Mouse (Mus musculus): ENCODE results near the gene Fcrl5. TPM values are rescaled to one million over a fixed set of nuclear protein-coding genes. Genes with fewer than 3 reads are reported as not detected.
A peak's percentile ranks its signal among the peaks of the same experiment; 100 is the strongest.

Fcrl5 gene
- polyA plus RNA-seq, 1 experiment = not detected

DNA sequence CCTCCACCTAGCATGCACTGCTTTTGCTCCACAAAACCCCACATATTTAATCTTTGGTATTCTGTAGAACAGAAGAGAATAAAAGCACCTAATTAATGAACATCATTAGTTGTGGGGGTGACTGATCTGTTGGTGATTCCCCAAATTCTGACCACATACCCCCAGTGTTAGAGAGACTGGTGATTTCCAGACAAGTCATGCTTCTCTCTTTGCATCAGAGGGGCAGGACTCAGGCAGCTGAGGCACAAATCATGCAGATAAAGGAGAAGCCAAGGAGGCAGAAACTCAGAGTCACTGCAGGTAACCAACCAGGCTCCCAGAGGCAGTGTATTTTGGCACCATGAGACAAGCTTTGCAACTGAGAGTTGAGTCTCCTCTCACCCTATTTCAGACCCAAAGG lies 82.9 kb downstream of the Fcrl5 start:
- no peaks in the 10 kb centered on the region for H3K4me1 ChIP-seq (ENCODE audit: control insufficient read depth, insufficient read depth, low read length)
- H3K36me3 ChIP-seq (ENCODE audit: control insufficient read depth, insufficient read depth, low read length) = no peaks in the 10 kb centered on the region
- H3K27me3 ChIP-seq (ENCODE audit: control insufficient read depth, insufficient read depth, low read length) = no peaks in the 10 kb centered on the region
- H3K27ac ChIP-seq (ENCODE audit: control insufficient read depth, insufficient read depth, low read depth, low read length) = no peak overlapping the region
- H3K4me3 ChIP-seq (ENCODE audit: control insufficient read depth, low read depth, low read length) = no peak overlapping the region
- TF ChIP-seq CTCF (IDR thresholded peaks at IDR 0.05; ENCODE audit: control insufficient read depth, insufficient read depth, insufficient replicate concordance, low read depth, low read length) (no peak), POLR2A (IDR thresholded peaks at IDR 0.05; ENCODE audit: control insufficient read depth, low read depth, low read length) (no peak)

DNA sequence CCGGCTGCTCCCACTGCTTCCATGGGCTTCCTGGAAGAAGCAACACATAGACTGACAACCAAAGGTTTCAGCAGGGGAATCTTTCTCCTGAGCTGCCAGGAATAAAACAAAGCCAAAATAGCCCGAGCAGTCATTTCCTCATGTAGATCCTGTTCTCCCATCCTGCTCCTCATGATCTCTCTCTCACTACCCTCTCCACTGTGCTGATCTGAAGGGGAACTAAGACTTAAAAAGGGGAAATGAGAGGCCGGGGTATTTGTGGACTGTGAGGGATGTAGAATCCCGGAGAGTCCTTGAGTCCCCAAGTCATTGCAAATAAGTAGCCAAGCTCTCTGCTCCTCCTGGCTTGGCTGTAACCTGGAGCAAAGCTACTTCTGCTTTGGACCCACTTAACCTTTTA lies 85.6 kb downstream of the Fcrl5 start:
- Histone ChIP-seq H3K27ac (ENCODE audit: control insufficient read depth, insufficient read depth, low read depth, low read length) (no peak overlapping the region), H3K4me1 (ENCODE audit: control insufficient read depth, insufficient read depth, low read length) (peaks cover 3% of the 10 kb centered on the region), H3K27me3 (ENCODE audit: control insufficient read depth, insufficient read depth, low read length) (no peaks in the 10 kb centered on the region), H3K36me3 (ENCODE audit: control insufficient read depth, insufficient read depth, low read length) (no peaks in the 10 kb centered on the region), H3K4me3 (ENCODE audit: control insufficient read depth, low read depth, low read length) (no peak overlapping the region)
- TF ChIP-seq POLR2A (IDR thresholded peaks at IDR 0.05; ENCODE audit: control insufficient read depth, low read depth, low read length) (no peak), CTCF (IDR thresholded peaks at IDR 0.05; ENCODE audit: control insufficient read depth, insufficient read depth, insufficient replicate concordance, low read depth, low read length) (no peak)

DNA sequence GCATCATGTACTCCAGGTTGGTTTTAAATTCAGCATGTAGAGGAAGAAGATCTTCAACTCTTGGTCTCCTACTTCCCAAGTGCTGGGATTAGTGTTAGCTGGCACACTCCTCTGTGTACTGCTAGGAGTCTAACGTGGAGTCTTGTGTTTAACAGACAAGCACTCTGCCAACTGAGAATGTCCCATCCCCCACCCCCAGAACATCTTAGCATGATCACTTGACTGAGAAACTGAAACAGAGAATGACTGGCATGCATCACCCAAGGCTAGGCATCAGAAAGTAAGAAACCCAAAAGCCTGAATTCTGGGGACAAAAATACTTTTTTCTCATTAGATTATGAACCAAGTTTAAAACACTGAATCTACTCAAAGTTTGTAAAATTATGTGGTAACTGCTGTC lies 86.3 kb downstream of the Fcrl5 start:
- Histone ChIP-seq H3K36me3 (ENCODE audit: control insufficient read depth, insufficient read depth, low read length) (no peaks in the 10 kb centered on the region), H3K4me3 (ENCODE audit: control insufficient read depth, low read depth, low read length) (no peak overlapping the region), H3K27ac (ENCODE audit: control insufficient read depth, insufficient read depth, low read depth, low read length) (no peak overlapping the region), H3K27me3 (ENCODE audit: control insufficient read depth, insufficient read depth, low read length) (no peaks in the 10 kb centered on the region), H3K4me1 (ENCODE audit: control insufficient read depth, insufficient read depth, low read length) (peaks cover 5% of the 10 kb centered on the region)
- TF ChIP-seq POLR2A (IDR thresholded peaks at IDR 0.05; ENCODE audit: control insufficient read depth, low read depth, low read length) (no peak), CTCF (IDR thresholded peaks at IDR 0.05; ENCODE audit: control insufficient read depth, insufficient read depth, insufficient replicate concordance, low read depth, low read length) (no peak)

DNA sequence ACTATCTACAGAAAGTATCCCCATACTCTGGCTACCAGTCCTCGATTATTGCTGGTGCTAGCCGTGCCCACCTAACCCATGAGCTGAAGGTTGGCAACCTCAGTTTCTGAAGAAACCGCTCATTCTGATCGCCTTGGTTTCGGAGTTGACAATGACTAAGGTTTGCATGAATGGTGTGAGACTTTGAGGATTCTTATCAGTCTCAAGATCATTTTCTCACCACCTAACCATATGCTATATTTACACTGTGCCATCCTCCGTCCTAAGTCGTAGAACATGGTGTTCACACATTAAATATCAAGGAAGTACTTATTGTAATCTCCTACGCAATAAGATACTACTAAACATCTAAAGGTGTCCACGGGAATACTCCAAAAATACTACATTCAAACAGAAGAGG lies 88.1 kb downstream of the Fcrl5 start:
- no peak for TF ChIP-seq POLR2A (IDR thresholded peaks at IDR 0.05; ENCODE audit: control insufficient read depth, low read depth, low read length)
- no peak for TF ChIP-seq CTCF (IDR thresholded peaks at IDR 0.05; ENCODE audit: control insufficient read depth, insufficient read depth, insufficient replicate concordance, low read depth, low read length)

DNA sequence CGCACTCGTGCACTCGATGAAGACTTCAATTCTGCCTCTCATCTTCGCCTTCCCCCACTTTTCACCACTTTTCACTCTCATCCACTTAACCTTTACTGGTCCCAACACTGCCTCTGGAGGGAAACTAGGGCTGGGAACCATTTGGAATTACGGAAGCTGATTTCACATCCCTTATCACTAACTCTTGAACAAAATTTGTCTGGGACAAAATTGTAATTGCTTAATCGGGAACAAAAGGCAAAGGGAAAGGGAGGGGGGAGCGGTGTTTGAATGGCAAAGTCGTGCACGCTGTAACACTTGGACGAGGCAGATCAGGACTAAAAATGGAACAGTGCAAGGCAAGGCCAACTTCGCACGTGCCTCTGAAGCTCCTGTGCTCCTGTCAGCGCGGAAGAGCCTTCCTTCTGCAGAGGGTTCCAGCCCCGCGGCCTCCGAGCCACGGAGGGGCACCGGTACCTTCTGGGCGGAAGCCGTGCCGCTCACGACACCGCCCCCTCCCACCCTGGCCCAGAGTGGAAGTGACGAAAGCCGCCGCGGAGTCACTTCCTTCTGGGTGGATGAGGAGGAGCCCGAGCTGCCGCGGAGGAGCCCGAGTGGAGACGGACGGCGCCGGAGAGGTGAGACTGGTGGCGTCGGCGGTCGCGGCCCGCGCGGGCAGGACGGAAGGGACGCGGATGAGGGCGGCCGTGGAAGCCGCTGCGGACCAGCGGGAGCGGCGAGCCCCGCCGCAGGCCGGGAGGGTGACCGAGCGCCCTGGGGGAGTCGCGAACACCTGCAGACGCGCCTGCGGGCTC lies 89.7 kb downstream of the Fcrl5 start, which contains the start of gene Etv3:
TSS of gene Etv3 (plus strand) at position 365 of the 794 bp plus-strand sequence.
- Histone ChIP-seq H3K4me1 (ENCODE audit: control insufficient read depth, insufficient read depth, low read length) (peaks cover 5% of the 10 kb centered on the region), H3K36me3 (ENCODE audit: control insufficient read depth, insufficient read depth, low read length) (no peaks in the 10 kb centered on the region), H3K4me3 (ENCODE audit: control insufficient read depth, low read depth, low read length) (peak within 1 kb of the TSS; percentile 84), H3K27me3 (ENCODE audit: control insufficient read depth, insufficient read depth, low read length) (no peaks in the 10 kb centered on the region), H3K27ac (ENCODE audit: control insufficient read depth, insufficient read depth, low read depth, low read length) (peak within 1 kb of the TSS; percentile 50)
- TF ChIP-seq CTCF (IDR thresholded peaks at IDR 0.05; ENCODE audit: control insufficient read depth, insufficient read depth, insufficient replicate concordance, low read depth, low read length) = no peak
- peak; percentile 77; the same call in 1 of the 2 replicates for TF ChIP-seq POLR2A (IDR thresholded peaks at IDR 0.05; ENCODE audit: control insufficient read depth, low read depth, low read length)

More for the DNA sequence above, 88.1 kb downstream of the Fcrl5 start:
- no peaks in the 10 kb centered on the region for H3K27me3 ChIP-seq (ENCODE audit: control insufficient read depth, insufficient read depth, low read length)
- H3K36me3 ChIP-seq (ENCODE audit: control insufficient read depth, insufficient read depth, low read length) = no peaks in the 10 kb centered on the region
- H3K27ac ChIP-seq (ENCODE audit: control insufficient read depth, insufficient read depth, low read depth, low read length) = no peak overlapping the region
- peaks cover 5% of the 10 kb centered on the region for H3K4me1 ChIP-seq (ENCODE audit: control insufficient read depth, insufficient read depth, low read length)
- no peak overlapping the region for H3K4me3 ChIP-seq (ENCODE audit: control insufficient read depth, low read depth, low read length)

DNA sequence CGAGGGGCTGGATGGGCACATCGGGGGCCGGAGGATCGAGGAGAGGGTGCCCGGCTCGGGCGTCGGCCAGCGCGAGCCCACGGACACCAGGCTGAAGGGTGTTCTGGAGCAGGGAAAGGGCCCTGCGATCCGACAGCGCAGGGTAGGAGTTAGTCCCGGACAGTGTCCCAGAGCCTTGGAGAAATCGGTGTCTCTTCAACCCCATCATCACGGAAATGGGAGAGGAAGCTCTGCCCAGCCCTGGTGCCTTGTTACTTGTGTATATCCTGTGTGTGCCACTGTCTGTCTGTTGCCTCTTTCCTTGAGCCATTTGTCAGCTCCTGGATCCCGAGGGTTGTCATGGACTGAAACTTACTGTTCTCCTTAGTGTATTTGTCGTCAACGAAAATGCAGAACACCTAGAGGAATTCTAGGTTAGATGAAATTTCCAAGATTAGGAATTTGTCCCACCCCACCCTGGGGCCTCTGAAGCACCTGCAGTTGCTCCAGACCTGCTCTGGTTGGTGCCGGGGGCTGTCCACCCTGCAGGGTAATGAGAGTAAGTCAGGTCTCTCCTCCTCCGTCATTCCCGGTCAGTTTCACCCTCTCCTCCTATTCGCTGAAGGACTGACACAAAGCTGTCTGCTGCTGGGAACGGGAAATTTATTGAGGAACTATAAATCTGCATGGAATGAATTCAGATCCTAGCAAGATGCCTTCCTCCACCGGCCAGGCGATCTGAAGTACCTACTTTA lies 90.4 kb downstream of the Fcrl5 start:
- Histone ChIP-seq H3K27me3 (ENCODE audit: control insufficient read depth, insufficient read depth, low read length) (no peaks in the 10 kb centered on the region), H3K4me1 (ENCODE audit: control insufficient read depth, insufficient read depth, low read length) (peaks cover 5% of the 10 kb centered on the region), H3K27ac (ENCODE audit: control insufficient read depth, insufficient read depth, low read depth, low read length) (peak overlapping the region; percentile 50), H3K36me3 (ENCODE audit: control insufficient read depth, insufficient read depth, low read length) (no peaks in the 10 kb centered on the region; the same call in 1 of the 2 replicates), H3K4me3 (ENCODE audit: control insufficient read depth, low read depth, low read length) (peak overlapping the region; percentile 84)
- TF ChIP-seq POLR2A (IDR thresholded peaks at IDR 0.05; ENCODE audit: control insufficient read depth, low read depth, low read length) (no peak), CTCF (IDR thresholded peaks at IDR 0.05; ENCODE audit: control insufficient read depth, insufficient read depth, insufficient replicate concordance, low read depth, low read length) (no peak)

DNA sequence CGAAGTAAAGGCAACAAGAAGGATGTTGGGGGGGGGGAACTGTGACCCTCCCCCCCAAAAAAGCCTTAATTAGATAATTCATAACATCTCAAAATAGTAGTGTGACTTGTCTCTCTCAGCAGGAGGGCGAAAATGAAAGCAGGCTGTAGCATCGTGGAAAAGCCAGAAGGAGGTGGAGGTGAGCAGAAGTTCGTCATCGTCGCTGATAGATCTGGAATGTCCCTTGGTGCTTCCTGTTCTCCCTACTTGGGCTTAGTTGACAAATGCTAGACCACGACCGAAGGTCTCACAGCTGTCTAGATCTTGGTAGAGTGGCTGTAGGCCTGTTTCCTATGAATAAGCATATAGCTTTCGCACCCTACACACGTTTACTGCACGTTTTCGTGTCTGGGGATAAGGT lies 91.6 kb downstream of the Fcrl5 start:
- Histone ChIP-seq H3K27ac (ENCODE audit: control insufficient read depth, insufficient read depth, low read depth, low read length) (no peak overlapping the region), H3K4me3 (ENCODE audit: control insufficient read depth, low read depth, low read length) (no peak overlapping the region), H3K27me3 (ENCODE audit: control insufficient read depth, insufficient read depth, low read length) (no peaks in the 10 kb centered on the region), H3K4me1 (ENCODE audit: control insufficient read depth, insufficient read depth, low read length) (peaks cover 5% of the 10 kb centered on the region), H3K36me3 (ENCODE audit: control insufficient read depth, insufficient read depth, low read length) (no peaks in the 10 kb centered on the region; the same call in 1 of the 2 replicates)
- no peak for TF ChIP-seq POLR2A (IDR thresholded peaks at IDR 0.05; ENCODE audit: control insufficient read depth, low read depth, low read length)
- no peak for TF ChIP-seq CTCF (IDR thresholded peaks at IDR 0.05; ENCODE audit: control insufficient read depth, insufficient read depth, insufficient replicate concordance, low read depth, low read length)

Measured in testis, adult 2 months (tissue).